ENCODE assay signal across 8 mouse cellular contexts in the genomic region with DNA sequence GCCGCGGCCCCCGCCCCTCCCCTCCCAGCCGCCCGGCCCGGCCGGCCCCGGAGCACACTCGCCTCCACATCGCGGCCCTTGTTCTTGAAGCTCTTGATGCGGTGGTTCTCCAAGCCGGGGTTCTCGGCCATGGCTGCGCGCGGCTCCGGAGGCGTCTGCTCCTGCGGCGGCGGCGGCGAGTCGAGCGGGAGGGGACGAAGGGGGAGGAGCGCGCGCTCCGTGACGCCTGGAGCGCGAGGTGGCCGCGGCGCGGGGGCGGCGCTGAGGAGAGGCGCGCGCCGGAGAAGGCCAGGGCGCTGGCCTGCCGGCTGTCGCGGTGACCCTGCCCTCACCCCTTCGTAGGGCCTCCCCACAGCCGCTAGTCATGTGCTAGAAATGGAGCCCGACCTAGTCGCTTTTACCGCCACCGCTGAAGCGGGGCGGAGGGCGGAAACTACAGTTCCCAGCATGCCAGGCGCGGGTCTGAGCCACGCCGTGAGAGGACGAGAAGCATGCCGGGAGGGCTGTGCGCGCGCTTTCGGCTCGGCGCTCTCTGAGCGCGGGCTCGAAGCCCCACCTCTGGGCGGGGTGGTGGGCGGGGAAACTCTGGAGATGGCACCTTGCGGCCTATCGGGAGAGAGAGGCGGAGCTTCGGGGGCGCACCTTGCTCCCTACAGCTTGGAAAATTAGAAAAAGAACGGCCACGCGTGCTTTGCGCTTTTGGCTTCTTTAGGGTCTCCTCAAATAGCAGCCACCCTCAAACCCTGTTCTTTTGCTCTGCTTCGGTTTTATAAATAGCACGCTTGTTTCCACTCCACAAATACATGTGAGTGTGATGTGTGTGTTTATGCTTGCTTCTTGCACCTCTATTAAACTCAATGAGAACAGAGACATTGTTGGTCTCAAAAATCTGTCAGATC. TPM values are rescaled to one million over a fixed set of nuclear protein-coding genes. Genes with fewer than 3 reads are reported as not detected.
DNase-seq lines count a peak whose midpoint lies in the region; ATAC-seq and TF ChIP-seq lines count a peak whose summit lies in the region.

A gene (minus strand): TSS at position 214 of the 899 bp plus-strand sequence.

- H3K4me1 ChIP-seq in bone marrow, adult 2 months (ENCODE audit: control insufficient read depth, insufficient read depth, low read length): no peaks in the 10 kb centered on the region; the same call in 1 of the 2 replicates
- peaks cover 7% of the 10 kb centered on the region; the same call in 1 of the 2 replicates for H3K4me1 ChIP-seq in embryonic facial prominence, embryonic 15.5 days
- H3K4me1 ChIP-seq in limb, embryonic 14.5 days (ENCODE audit: control insufficient read depth, insufficient read depth, low read length): peaks cover 4% of the 10 kb centered on the region; the same call in 1 of the 2 replicates
- H3K4me1 ChIP-seq in midbrain, postnatal 0 days (ENCODE audit: insufficient read depth, low read length): peaks cover 4% of the 10 kb centered on the region

- ATAC-seq in embryonic facial prominence, embryonic 15.5 days (ENCODE audit: insufficient number of reproducible peaks, low FRiP score, low TSS enrichment, low read depth): peak; percentile 98
- ATAC-seq in limb, embryonic 14.5 days (ENCODE audit: low FRiP score, low read depth): peak; percentile 95
- ATAC-seq in midbrain, postnatal 0 days (ENCODE audit: low FRiP score): peak; percentile 97

- no peak for TF ChIP-seq POLR2A in bone marrow, adult 2 months (IDR thresholded peaks at IDR 0.05; ENCODE audit: borderline replicate concordance, control insufficient read depth, low read depth, low read length)
- 0 out of 2 replicates have a peak, but pooled peaks have one; percentile 10 for TF ChIP-seq POLR2A in limb, embryonic 14.5 days (IDR thresholded peaks at IDR 0.05; ENCODE audit: borderline replicate concordance, extremely low read depth, insufficient read depth, insufficient read length)

- H3K4me2 ChIP-seq in embryonic facial prominence, embryonic 15.5 days (replicated peaks): peak within 1 kb of the TSS; percentile 59
- peak within 1 kb of the TSS; percentile 64 for H3K4me2 ChIP-seq in limb, embryonic 14.5 days (replicated peaks; ENCODE audit: low read depth, low read length, severe bottlenecking)
- peak within 1 kb of the TSS; percentile 56 for H3K4me2 ChIP-seq in midbrain, postnatal 0 days (ENCODE audit: low read depth, low read length, poor library complexity, severe bottlenecking)

- H3K9me3 ChIP-seq in embryonic facial prominence, embryonic 15.5 days (replicated peaks): no peaks in the 10 kb centered on the region
- H3K9me3 ChIP-seq in limb, embryonic 14.5 days (ENCODE audit: control insufficient read depth, low read length): no peaks in the 10 kb centered on the region
- H3K9me3 ChIP-seq in midbrain, postnatal 0 days (ENCODE audit: low read length): no peaks in the 10 kb centered on the region

- H3K27ac ChIP-seq in bone marrow, adult 2 months (ENCODE audit: control insufficient read depth, insufficient read depth, low read depth, low read length, poor library complexity): peak within 1 kb of the TSS; percentile 99
- peak within 1 kb of the TSS; percentile 93 for H3K27ac ChIP-seq in embryonic facial prominence, embryonic 15.5 days (replicated peaks)
- H3K27ac ChIP-seq in limb, embryonic 14.5 days (replicated peaks; ENCODE audit: low read depth, low read length): peak within 1 kb of the TSS; percentile 95
- H3K27ac ChIP-seq in midbrain, postnatal 0 days (ENCODE audit: low read depth, low read length): peak within 1 kb of the TSS; percentile 96

- TF ChIP-seq CTCF in bone marrow, adult 2 months (IDR thresholded peaks at IDR 0.05; ENCODE audit: control insufficient read depth, insufficient read depth, low read length): no peak
- no peak; the same call in 1 of the 2 replicates for TF ChIP-seq CTCF in midbrain, postnatal 0 days (IDR thresholded peaks at IDR 0.05)

- H3K36me3 ChIP-seq in embryonic facial prominence, embryonic 15.5 days: no peaks in the 10 kb centered on the region
- no peaks in the 10 kb centered on the region for H3K36me3 ChIP-seq in limb, embryonic 14.5 days (ENCODE audit: control insufficient read depth, insufficient read depth, low read length)
- no peaks in the 10 kb centered on the region for H3K36me3 ChIP-seq in midbrain, postnatal 0 days (ENCODE audit: insufficient read depth, low read length)

- no peaks in the 10 kb centered on the region for H3K27me3 ChIP-seq in embryonic facial prominence, embryonic 15.5 days
- H3K27me3 ChIP-seq in limb, embryonic 14.5 days (ENCODE audit: control insufficient read depth, insufficient read depth, low read length): no peaks in the 10 kb centered on the region
- H3K27me3 ChIP-seq in midbrain, postnatal 0 days (ENCODE audit: insufficient read depth, low read length): no peaks in the 10 kb centered on the region

- DNase-seq in 416B (ENCODE audit: low read depth): peak; percentile 97
- DNase-seq in heart, adult 8-10 months (ENCODE audit: low spot score): peak; percentile 95
- DNase-seq in kidney, adult 9 months: peak; percentile 99
- DNase-seq in limb, embryonic 14.5 days (ENCODE audit: low spot score): peak; percentile 99
- peak; percentile 99 for DNase-seq in midbrain, postnatal 0 days (ENCODE audit: low spot score)
- peak; percentile 94 to 96 for DNase-seq in spleen, postnatal 14 days (ENCODE audit: low spot score in 2 of 2)

- peak within 1 kb of the TSS; percentile 55 for H3K9ac ChIP-seq in embryonic facial prominence, embryonic 15.5 days
- H3K9ac ChIP-seq in limb, embryonic 14.5 days (ENCODE audit: low read depth, low read length, severe bottlenecking): peak within 1 kb of the TSS; percentile 90
- peak within 1 kb of the TSS; percentile 86 for H3K9ac ChIP-seq in midbrain, postnatal 0 days (replicated peaks; ENCODE audit: low read length, poor library complexity, severe bottlenecking)

- peak within 1 kb of the TSS; percentile 67 for H3K4me3 ChIP-seq in bone marrow, adult 2 months (replicated peaks; ENCODE audit: control insufficient read depth, low read depth, low read length)
- peak within 1 kb of the TSS; percentile 86 for H3K4me3 ChIP-seq in embryonic facial prominence, embryonic 15.5 days (replicated peaks)
- H3K4me3 ChIP-seq in limb, embryonic 14.5 days (replicated peaks; ENCODE audit: low read length): peak within 1 kb of the TSS; percentile 90
- peak within 1 kb of the TSS; percentile 86 for H3K4me3 ChIP-seq in midbrain, postnatal 0 days (ENCODE audit: low read depth, low read length)

- under 1% methylated on average over 84 of the region's 85 CpGs for WGBS in bone marrow, adult 2 months
- under 1% methylated on average over 77 of the region's 85 CpGs for WGBS in embryonic facial prominence, embryonic 15.5 days
- under 1% methylated on average over 43 of the region's 85 CpGs for WGBS in limb, embryonic 14.5 days
- WGBS in midbrain, postnatal 0 days: under 1% methylated on average over 49 of the region's 85 CpGs

RNA-seq across cellular contexts. Expression of the gene that starts here (rescaled TPM):
- 12.4 and 16.7 TPM in 2 replicates for polyA plus RNA-seq in bone marrow, adult 2 months (2011; ENCODE audit: insufficient read depth, insufficient read length, low replicate concordance, missing spikeins)
- polyA plus RNA-seq in embryonic facial prominence, embryonic 15.5 days (2015; fragmentation: Nextera tagmentation; extraction: Ambion mirVana): 44.4 and 45.1 TPM in 2 replicates
- 10 to 100 TPM; 51.4 to 63.7 (median 59.9) TPM for total RNA-seq in heart, adult 8-10 months (2022)
- 26.6 and 30.8 TPM in 2 replicates for polyA plus RNA-seq in limb, embryonic 14.5 days (2012; rRNA removed)
- 53.0 and 56.1 TPM in 2 replicates for polyA plus RNA-seq in limb, embryonic 14.5 days (2014; fragmentation: Nextera tagmentation; extraction: Ambion mirVana)
- total RNA-seq in midbrain, postnatal 0 days (2014; rRNA removed): 34.4 and 55.8 TPM in 2 replicates
- polyA plus RNA-seq in midbrain, postnatal 0 days (2015; fragmentation: Nextera tagmentation; extraction: Ambion mirVana): 55.7 and 56.7 TPM in 2 replicates

Comparison
In these comparisons a context has a peak if more than half of its experiments do, and no peak if none do; other contexts are left out.
1. Peak in every context shown above with its lines: DNase-seq, ATAC-seq, H3K4me3 ChIP-seq and H3K27ac ChIP-seq.